Mouse (Mus musculus): ENCODE data around the gene Dnah10.

Gene Dnah10

DNA sequence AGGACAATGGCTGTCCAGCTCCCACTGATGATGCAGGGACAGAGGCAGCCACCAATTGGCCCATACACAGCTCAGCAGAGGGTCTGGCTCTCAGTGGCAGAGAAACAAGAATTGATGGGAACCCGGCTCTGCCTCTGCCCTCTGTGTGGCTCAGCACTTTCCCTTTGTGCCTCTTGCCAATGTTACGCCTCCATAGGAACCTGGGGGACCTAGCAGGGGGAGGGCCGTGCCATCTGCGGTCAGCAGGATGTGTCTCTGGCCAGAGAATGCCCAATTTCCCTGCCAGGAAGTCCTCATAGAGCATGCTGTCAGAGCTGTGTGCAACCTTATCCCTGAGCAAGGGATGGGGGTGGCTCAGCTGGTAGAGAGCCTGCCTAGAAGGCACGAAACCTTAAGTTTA lies 89.9 kb downstream of the Dnah10 start:
- DNase-seq = peak; percentile 12

GRCm38 (mm10) chr5:124817050-124817449 lies 92.2 kb downstream of the Dnah10 start:
- DNase-seq = no peak

DNA sequence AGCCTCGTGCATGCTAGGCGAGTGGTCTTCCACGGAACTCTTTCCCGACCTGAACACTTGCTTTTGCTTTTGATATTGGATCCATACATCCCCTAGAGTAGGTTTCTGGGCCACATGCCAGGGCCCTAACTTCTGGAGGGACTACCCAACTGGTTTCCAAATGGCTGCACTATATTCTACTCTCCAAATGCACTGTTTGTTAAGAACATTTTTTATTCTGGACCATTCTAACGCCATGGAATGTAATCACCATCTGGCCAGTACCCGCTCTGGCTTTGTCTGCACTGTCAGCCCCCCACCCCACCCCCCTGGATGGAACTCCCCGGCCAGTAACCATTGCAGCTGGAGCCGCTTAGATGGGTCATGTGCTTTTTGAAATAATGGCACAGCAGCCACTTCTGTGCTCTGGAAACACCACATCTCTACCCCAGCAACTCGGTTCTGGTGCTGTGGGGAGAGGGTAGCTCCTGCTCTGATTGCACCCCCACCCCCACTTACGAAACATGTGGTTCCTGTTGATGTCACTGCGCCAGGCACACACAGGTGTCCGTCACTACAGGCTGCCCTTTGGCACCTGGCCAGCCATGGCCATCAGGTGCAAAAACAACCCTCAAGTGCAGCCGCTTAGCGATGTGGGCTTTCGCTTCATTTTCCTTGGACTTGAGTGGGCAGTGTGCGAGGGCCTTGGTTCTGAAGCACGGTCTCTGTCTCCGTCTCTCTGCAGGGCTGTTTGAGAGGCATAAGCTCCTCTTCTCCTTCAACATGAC lies 97.4 kb downstream of the Dnah10 start:
- no peak for DNase-seq

GRCm38 (mm10) chr5:124830331-124830730 lies 105.4 kb downstream of the Dnah10 start:
- no peak for DNase-seq

- no peak for DNase-seq
Observed at GRCm38 (mm10) chr5:124835218-124835617, 110.3 kb downstream of the Dnah10 start.

DNA sequence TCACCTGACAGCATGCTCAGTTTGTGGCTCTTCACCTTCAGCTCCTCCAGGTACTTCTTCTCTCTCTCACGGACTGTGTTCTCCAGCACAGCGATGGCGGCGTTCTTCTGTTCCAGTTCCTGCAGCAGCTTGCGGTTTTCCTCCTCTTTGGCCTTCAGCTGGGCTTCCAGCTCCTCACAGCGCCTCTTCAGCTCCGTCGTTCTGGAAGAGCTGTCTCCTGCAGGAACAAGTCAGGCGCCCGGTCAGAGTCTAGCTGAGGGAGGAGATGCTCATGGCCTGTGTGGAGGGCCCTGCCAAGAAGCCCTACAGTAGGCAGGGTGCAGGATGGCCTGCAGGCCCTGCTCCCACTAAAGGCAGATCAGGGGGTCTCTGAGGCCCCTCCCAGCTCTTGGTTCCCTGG lies 111.2 kb downstream of the Dnah10 start:
- DNase-seq = no peak

GRCm38 (mm10) chr5:124836621-124837020 lies 111.7 kb downstream of the Dnah10 start:
- no peak for DNase-seq

GRCm38 (mm10) chr5:124840202-124840601 lies 115.3 kb downstream of the Dnah10 start:
- DNase-seq = no peak

- no peak for DNase-seq
Observed at GRCm38 (mm10) chr5:124840669-124841068, 115.8 kb downstream of the Dnah10 start.

GRCm38 (mm10) chr5:124843386-124843785 lies 118.5 kb downstream of the Dnah10 start:
- DNase-seq = no peak

DNA sequence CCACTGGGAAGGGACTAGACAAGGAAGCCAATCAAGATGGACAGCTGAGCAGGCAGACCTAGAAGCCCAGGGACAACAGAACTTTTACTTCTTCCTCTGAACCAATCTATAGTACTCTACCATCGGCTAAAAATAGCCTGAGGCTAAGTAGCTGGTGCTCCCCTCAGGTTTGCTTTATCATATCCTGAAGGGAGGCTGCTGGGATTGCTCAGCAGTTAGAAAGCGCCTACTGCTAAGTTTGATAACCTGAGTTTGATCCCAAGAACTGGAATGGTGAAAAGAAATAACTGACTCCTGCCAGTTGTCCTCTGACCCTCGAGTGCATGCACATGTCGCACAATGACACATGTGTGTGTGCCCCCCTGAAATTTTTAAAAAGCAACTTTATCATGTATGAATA lies 120.0 kb downstream of the Dnah10 start:
- DNase-seq = no peak

DNA sequence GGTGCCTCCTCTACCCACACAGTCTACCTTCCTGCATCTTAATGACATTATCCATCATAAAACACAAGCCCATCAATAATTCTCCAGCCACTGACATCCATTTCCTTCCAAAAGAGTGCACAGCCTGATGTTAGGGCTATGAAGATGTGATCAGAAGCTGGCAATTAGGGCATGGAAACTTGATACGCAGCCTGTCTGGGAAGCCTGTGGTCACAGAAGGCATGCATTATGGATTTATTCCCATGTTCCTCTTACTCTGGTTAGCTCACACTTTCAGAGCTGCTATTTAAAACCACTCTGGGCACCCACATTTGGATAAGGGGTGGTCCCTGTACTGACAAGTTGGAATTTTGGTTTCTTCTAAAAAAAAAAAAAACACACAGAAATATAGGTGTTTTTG lies 122.1 kb downstream of the Dnah10 start:
- DNase-seq = no peak

GRCm38 (mm10) chr5:124848994-124849393 lies 124.1 kb downstream of the Dnah10 start:
- DNase-seq = no peak

- DNase-seq = no peak
Observed at GRCm38 (mm10) chr5:124851572-124851971, 126.7 kb downstream of the Dnah10 start.

- DNase-seq = no peak
Observed at GRCm38 (mm10) chr5:124852294-124852693, 127.4 kb downstream of the Dnah10 start.

DNA sequence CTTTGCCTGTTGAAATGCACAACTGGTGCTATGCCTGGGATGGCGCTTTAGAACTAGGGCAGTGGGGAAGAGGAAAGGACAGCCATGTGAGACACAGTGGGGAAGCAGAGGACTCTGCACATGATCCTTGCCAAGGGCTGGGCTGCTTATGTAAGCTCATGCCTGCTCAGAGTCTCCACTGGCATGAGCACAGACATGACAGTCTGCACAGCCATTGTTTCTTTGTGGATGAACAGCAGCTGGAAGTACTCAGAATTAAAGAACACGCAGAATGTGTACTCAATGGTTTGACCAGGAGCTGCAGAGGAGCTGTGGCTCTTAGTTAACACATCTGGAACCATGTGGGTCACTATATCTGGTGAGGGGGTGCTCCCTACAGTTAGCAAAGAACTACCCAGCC lies 128.2 kb downstream of the Dnah10 start:
- DNase-seq = no peak

GRCm38 (mm10) chr5:124854202-124854601 lies 129.3 kb downstream of the Dnah10 start:
- no peak for DNase-seq

DNA sequence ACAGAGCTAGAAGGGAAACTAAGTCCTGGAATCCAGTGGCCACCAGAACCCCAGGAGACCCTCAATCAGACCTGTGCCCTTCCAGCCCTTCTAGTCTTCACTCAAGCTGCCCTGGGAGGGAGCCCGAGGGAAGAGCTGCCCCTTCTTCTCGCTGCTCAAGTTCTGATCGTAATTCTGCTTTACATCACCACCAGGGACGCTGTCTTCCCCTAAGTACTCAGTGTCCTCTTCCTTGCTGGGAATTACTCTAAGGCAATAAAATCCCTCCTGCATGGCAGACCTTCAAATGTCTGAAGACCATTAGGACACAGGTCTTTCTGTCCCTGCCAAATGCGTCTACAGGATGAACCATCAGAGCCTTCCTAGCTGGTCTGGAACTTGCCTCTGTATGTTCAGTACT lies 135.1 kb downstream of the Dnah10 start:
- no peak for DNase-seq

GRCm38 (mm10) chr5:124861463-124861862 lies 136.6 kb downstream of the Dnah10 start:
- DNase-seq = peak; percentile 27

DNA sequence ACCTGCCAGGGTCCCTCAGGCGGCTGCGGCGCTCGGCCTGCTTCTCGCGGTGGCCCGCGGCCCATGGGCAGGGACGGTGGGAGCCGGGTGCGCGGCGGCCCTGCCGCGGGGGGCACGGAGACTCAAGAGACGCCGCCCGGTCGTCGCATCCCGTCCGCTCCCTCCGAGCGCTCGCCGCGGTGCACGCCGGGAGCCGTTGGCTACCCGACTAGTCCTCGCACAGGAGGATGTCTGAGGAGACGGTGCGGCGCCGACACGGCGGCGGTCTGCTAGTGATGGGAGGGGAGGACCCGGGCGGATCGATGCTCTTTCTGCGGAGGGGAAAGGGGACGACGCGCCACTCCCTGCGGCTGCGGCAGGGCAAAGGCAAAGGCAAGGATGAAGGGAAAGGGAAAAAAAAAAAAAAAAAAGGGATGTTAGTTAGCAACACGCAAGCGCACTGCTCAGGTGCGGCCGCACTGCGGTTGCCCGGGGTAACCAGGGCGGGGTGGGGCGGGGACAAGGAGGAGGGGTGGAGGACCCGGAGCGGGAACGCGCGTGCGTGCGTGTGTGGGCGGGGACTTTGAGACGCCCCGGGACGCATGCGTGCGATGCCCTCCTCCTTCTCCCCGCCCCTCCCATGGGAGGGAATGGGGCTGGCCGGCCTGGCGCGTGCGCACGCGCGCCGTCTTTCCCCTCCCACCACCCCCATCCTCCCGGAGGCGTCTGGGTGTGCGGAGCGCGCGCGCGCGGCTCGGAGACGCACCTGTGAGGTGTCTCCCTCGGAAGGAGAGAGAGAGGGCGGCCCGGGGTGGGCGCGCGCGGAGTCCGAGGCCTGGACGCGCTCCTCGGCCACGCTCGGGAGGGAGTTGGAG lies 137.4 kb downstream of the Dnah10 start, which contains the start of the genes Ccdc92 and Zfp664:
Ccdc92 (minus strand) TSS at position 412 of the 854 bp plus-strand sequence.
Zfp664 (plus strand) TSS at position 679 of the 854 bp plus-strand sequence.
- DNase-seq = peak; percentile 99

DNA sequence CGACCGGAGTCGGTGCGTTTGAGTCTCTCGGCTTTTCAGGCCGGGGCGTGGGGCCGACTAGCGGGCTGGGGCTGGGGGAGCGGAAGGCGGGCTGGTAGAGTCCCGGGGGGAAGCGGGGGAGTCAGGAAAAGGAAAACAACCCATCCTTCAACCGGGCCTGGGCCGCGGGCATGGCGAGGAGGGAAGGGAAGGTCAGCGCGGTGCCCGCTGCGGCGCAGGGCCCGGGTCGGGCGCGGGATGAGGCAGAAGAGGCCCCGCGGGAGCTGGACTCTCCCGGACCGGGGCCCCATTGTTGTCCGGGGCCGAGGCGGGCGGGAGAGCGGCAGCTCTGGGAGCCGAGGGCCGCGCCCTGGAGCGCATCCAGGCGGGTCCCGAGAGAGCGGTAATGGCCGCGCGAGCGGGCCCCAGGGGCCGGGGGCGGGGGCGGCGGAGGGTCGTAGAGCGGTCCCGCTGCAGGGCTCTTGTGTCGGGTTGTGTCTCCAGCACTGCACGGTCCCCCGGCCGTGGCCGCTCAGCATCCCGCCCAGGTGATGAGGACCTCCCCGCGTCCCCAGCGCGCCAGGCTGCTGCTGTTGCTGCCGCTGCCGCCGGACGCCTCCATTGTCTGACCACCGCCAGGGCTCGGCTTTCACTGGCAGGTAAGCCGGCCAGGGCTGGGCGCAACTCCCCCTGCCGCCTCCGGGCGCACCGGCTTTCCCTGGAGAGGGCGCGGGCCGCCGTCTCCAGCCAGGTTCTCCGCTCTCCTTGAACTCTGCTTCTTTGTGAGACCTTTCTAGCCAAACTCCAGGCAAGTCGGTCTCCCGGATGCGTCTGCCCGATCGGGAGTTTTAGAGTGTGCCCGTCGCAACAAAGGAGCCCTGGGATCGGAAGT lies 138.2 kb downstream of the Dnah10 start:
- DNase-seq = peak; percentile 57

DNA sequence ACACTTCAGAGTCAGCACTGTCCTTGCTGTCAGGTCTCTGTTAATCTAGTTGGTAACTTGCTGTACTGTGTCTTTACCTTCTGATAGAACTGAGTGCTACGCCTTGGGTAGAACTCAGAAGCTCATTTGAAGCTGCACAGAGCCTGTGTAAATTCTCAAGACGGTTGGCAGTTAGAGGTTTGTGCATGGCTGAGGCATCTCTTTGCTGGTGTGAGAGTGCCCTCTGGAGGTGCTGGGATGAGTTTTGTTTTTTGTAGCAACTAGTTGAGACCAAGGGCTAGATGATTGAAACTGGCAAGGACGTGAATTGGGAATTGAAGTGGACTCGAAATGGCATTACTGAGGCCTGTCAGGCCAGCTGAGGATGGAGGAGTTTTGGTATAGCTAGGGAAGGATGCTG lies 144.1 kb downstream of the Dnah10 start:
- peak; percentile 71 for DNase-seq

DNA sequence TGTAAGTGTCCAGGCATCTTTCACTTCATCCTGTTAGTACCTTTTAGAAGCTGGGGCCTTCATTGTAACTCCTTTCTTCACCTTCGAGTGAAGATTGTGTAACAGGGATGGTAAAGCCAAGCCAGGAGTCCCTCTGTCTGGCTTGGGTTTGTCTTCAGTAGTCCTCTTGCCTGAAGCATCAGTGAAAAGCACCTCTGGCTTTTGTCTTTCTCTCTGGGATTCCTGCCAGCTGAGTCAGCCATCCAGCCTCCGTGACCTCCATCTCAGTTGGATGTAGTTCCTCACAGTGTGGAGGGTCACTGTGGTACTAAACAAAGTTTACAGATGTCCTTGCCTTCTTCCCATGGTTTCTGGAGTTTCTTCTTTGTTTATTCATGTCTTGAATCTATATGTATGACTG lies 147.1 kb downstream of the Dnah10 start:
- DNase-seq = peak; percentile 60
